Mouse (Mus musculus): ENCODE measurements at regions not wholly inside any gene's neighbourhood (a gene's known extent, or its start where the extent isn't known, plus 50 kb on each side); places are given as distances from the start of the nearest gene placed in this dataset.

DNA sequence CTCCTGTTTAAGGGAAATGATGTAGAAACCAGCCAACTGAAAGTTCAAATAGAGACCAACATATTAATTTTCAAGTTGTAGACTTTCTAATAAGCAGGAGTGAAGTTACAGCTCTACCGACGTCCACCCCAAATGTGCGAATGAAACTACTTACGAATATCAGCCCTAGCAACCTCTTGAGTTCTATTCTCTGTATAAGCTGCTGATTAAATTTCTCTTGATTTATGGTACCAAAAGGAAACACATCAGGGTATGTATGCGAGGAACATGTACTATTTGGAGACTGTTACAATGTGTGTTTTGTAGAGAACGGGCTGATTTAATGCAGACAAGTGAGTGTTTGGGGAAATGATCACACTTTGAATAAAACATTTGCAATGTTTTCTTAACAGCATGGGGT is 412.9 kb downstream of the Cd109 start:
- Histone ChIP-seq H3K27me3 (ENCODE audit: control insufficient read depth, insufficient read depth, low read length) (no peaks in the 10 kb centered on the region), H3K36me3 (replicated peaks; ENCODE audit: control insufficient read depth, insufficient read depth, low read depth) (no peaks in the 10 kb centered on the region), H3K4me3 (ENCODE audit: insufficient read depth in 1 of 2, low read depth in 2 of 2, low read length in 2 of 2) (no peak overlapping the region), H3K9me3 (ENCODE audit: control insufficient read depth, low read length) (no peaks in the 10 kb centered on the region), H3K27ac (no peak overlapping the region), H3K4me1 (replicated peaks; ENCODE audit: control insufficient read depth in 2 of 2, insufficient read depth in 2 of 2, low read length in 1 of 2) (no peaks in the 10 kb centered on the region), H3K4me2 (ENCODE audit: low read depth) (no peak overlapping the region), H3K9ac (replicated peaks) (no peak overlapping the region)
- ATAC-seq (ENCODE audit: insufficient read depth) (no peak), DNase-seq (ENCODE audit: low read depth in 3 of 3, low spot score in 3 of 3) (no peak)
- no peak for TF ChIP-seq CTCF (IDR thresholded peaks at IDR 0.05; ENCODE audit: low read depth)
- no peak for TF ChIP-seq EP300 (IDR thresholded peaks at IDR 0.05; ENCODE audit: low read depth)
- 71% methylated on average over 6 of the region's 6 CpGs for WGBS (ENCODE audit: insufficient replicate concordance)

GRCm38 (mm10) chr9:79029456-79029855 is 414.1 kb downstream of the Cd109 start:
- DNase-seq (ENCODE audit: low read depth in 3 of 3, low spot score in 3 of 3) (no peak), ATAC-seq (ENCODE audit: insufficient read depth) (no peak)
- no peak overlapping the region for H3K4me3 ChIP-seq (ENCODE audit: insufficient read depth in 1 of 2, low read depth in 2 of 2, low read length in 2 of 2)
- H3K9ac ChIP-seq (replicated peaks), result no peak overlapping the region
- no peak overlapping the region for H3K27ac ChIP-seq
- no peaks in the 10 kb centered on the region for H3K36me3 ChIP-seq (replicated peaks; ENCODE audit: control insufficient read depth, insufficient read depth, low read depth)
- H3K9me3 ChIP-seq (ENCODE audit: control insufficient read depth, low read length), result no peaks in the 10 kb centered on the region
- no peak overlapping the region for H3K4me2 ChIP-seq (ENCODE audit: low read depth)
- TF ChIP-seq EP300 (IDR thresholded peaks at IDR 0.05; ENCODE audit: low read depth) (no peak), CTCF (IDR thresholded peaks at IDR 0.05; ENCODE audit: low read depth) (no peak)
- 68% methylated on average over 9 of the region's 9 CpGs for WGBS (ENCODE audit: insufficient replicate concordance)
- H3K27me3 ChIP-seq (ENCODE audit: control insufficient read depth, insufficient read depth, low read length), result no peaks in the 10 kb centered on the region
- no peaks in the 10 kb centered on the region for H3K4me1 ChIP-seq (replicated peaks; ENCODE audit: control insufficient read depth in 2 of 2, insufficient read depth in 2 of 2, low read length in 1 of 2)

DNA sequence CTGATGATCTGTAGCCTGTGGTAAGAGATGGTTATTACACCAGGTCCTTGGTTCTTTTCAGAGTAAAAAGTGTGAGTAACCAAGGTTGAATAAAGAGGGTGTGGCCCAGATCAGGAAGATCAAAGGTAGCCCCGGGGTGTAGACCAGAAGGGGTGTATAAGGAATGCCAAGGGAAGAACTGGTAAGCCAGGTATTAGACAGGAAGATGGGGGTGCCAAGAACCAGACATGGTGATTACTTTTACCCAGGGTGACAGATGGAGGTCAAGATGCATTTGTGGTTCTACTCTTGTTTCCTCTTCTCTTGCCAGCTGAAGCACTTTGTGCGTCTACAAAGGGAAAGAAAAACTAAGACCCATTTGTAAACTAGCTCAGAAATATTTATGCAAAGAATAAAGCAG is 420.3 kb downstream of the Cd109 start:
- WGBS (ENCODE audit: insufficient replicate concordance), result 62% methylated on average over 2 of the region's 2 CpGs
- no peak for ATAC-seq (ENCODE audit: insufficient read depth)
- no peaks in the 10 kb centered on the region for H3K27me3 ChIP-seq (ENCODE audit: control insufficient read depth, insufficient read depth, low read length)
- DNase-seq (ENCODE audit: low read depth in 3 of 3, low spot score in 3 of 3), result no peak
- no peak overlapping the region for H3K4me3 ChIP-seq (ENCODE audit: insufficient read depth in 1 of 2, low read depth in 2 of 2, low read length in 2 of 2)
- H3K36me3 ChIP-seq (replicated peaks; ENCODE audit: control insufficient read depth, insufficient read depth, low read depth), result no peaks in the 10 kb centered on the region
- H3K27ac ChIP-seq, result no peak overlapping the region
- H3K9me3 ChIP-seq (ENCODE audit: control insufficient read depth, low read length), result no peaks in the 10 kb centered on the region
- H3K4me1 ChIP-seq (replicated peaks; ENCODE audit: control insufficient read depth in 2 of 2, insufficient read depth in 2 of 2, low read length in 1 of 2), result no peaks in the 10 kb centered on the region
- H3K4me2 ChIP-seq (ENCODE audit: low read depth), result no peak overlapping the region
- H3K9ac ChIP-seq (replicated peaks), result no peak overlapping the region
- no peak for TF ChIP-seq CTCF (IDR thresholded peaks at IDR 0.05; ENCODE audit: low read depth)
- TF ChIP-seq EP300 (IDR thresholded peaks at IDR 0.05; ENCODE audit: low read depth), result no peak

DNA sequence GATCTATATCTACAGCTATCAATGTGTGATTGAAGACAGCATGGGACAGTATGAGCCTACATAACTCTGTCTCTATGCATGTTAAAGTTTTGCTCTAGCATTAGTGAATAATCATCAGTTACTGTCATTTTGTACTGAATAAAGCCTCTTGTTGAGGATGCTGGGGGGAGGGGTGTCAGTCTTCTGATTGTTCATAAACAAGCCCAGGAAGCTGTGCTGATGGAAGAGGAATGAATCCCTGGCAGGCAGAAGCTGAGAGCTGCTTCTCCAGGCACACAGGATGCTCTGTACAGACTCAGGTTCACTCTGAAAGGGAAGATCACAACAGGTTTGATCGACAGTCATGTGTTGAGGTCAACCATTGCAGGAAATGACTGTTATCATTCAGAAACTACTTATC is 421.7 kb downstream of the Cd109 start:
- WGBS (ENCODE audit: insufficient replicate concordance), result 57% methylated on average over 1 of the region's 1 CpGs
- no peak for ATAC-seq (ENCODE audit: insufficient read depth)
- Histone ChIP-seq H3K4me2 (ENCODE audit: low read depth) (no peak overlapping the region), H3K4me3 (ENCODE audit: insufficient read depth in 1 of 2, low read depth in 2 of 2, low read length in 2 of 2) (no peak overlapping the region), H3K9ac (replicated peaks) (no peak overlapping the region), H3K27me3 (ENCODE audit: control insufficient read depth, insufficient read depth, low read length) (no peaks in the 10 kb centered on the region), H3K27ac (no peak overlapping the region), H3K4me1 (replicated peaks; ENCODE audit: control insufficient read depth in 2 of 2, insufficient read depth in 2 of 2, low read length in 1 of 2) (no peaks in the 10 kb centered on the region), H3K36me3 (replicated peaks; ENCODE audit: control insufficient read depth, insufficient read depth, low read depth) (no peaks in the 10 kb centered on the region), H3K9me3 (ENCODE audit: control insufficient read depth, low read length) (no peaks in the 10 kb centered on the region)
- TF ChIP-seq CTCF (IDR thresholded peaks at IDR 0.05; ENCODE audit: low read depth), result no peak
- TF ChIP-seq EP300 (IDR thresholded peaks at IDR 0.05; ENCODE audit: low read depth), result no peak
- DNase-seq (ENCODE audit: low read depth in 3 of 3, low spot score in 3 of 3), result no peak

GRCm38 (mm10) chr9:79038971-79039370 is 423.6 kb downstream of the Cd109 start:
- no peak for TF ChIP-seq EP300 (IDR thresholded peaks at IDR 0.05; ENCODE audit: low read depth)
- TF ChIP-seq CTCF (IDR thresholded peaks at IDR 0.05; ENCODE audit: low read depth), result no peak

More at GRCm38 (mm10) chr9:79038971-79039370, 423.6 kb downstream of the Cd109 start:
- Histone ChIP-seq H3K9ac (replicated peaks) (no peak overlapping the region), H3K4me3 (ENCODE audit: insufficient read depth in 1 of 2, low read depth in 2 of 2, low read length in 2 of 2) (no peak overlapping the region), H3K9me3 (ENCODE audit: control insufficient read depth, low read length) (no peaks in the 10 kb centered on the region), H3K27ac (no peak overlapping the region), H3K36me3 (replicated peaks; ENCODE audit: control insufficient read depth, insufficient read depth, low read depth) (no peaks in the 10 kb centered on the region), H3K4me2 (ENCODE audit: low read depth) (no peak overlapping the region), H3K4me1 (replicated peaks; ENCODE audit: control insufficient read depth in 2 of 2, insufficient read depth in 2 of 2, low read length in 1 of 2) (no peaks in the 10 kb centered on the region), H3K27me3 (ENCODE audit: control insufficient read depth, insufficient read depth, low read length) (no peaks in the 10 kb centered on the region)
- no peak for DNase-seq (ENCODE audit: low read depth in 3 of 3, low spot score in 3 of 3)
- ATAC-seq (ENCODE audit: insufficient read depth), result no peak
- 53% methylated on average over 4 of the region's 4 CpGs for WGBS (ENCODE audit: insufficient replicate concordance)
